Mouse (Mus musculus): ENCODE data around the gene Gja8.

Gene Gja8

GRCm38 (mm10) chr3:96879536-96879935 lies 46.3 kb downstream of the Gja8 start:
- no peak for DNase-seq (ENCODE audit: low read depth)

- no peak for DNase-seq (ENCODE audit: low read depth)
Measured at GRCm38 (mm10) chr3:96874808-96875571, 50.8 kb downstream of the Gja8 start.

GRCm38 (mm10) chr3:96872501-96872900 lies 53.3 kb downstream of the Gja8 start:
- DNase-seq (ENCODE audit: low read depth), result no peak

GRCm38 (mm10) chr3:96871070-96871469 lies 54.8 kb downstream of the Gja8 start:
- no peak for DNase-seq (ENCODE audit: low read depth)

GRCm38 (mm10) chr3:96870270-96870669 lies 55.5 kb downstream of the Gja8 start:
- no peak for DNase-seq (ENCODE audit: low read depth)

- DNase-seq (ENCODE audit: low read depth), result no peak
Measured at GRCm38 (mm10) chr3:96869091-96869490, 56.7 kb downstream of the Gja8 start.

- DNase-seq (ENCODE audit: low read depth), result no peak
Measured at GRCm38 (mm10) chr3:96868566-96868965, 57.3 kb downstream of the Gja8 start.

- no peak for DNase-seq (ENCODE audit: low read depth)
Measured at GRCm38 (mm10) chr3:96867863-96868262, 58.0 kb downstream of the Gja8 start.

All from fibroblast of lung, adult 2 months (primary cell).